16 mouse cellular contexts compared by ENCODE assay signal in the genomic region with DNA sequence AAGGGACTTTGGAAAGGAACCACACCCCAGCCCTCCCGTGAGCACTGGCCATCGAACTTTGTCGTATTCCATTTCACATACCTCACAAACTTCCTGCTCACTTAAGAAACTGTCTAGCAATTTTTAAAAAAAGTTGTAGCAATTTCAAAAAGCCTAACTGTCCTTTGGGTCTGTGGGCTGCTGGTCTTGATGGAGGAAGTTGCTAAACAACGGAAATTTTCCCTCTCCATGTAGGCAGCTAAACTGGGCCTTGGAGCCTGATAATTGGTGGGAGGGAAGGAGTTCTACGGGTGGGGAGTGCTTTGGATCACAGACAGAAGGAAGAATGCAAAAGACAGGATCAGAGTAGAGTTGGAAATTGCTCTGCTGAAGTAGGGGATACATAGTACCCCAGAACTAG.
"Had no signal": no experiment of that assay in that cellular context is flagged by ENCODE, and none has a peak within 500 bp of the region (broad histone marks: within the 10 kb centered on the region; RNA-seq: fewer than 3 reads in every experiment).

No protein-coding gene starts in this region.

- ATAC-seq: liver, embryonic 12.5 days; liver, postnatal 0 days; lung, postnatal 0 days; midbrain, embryonic 13.5 days; midbrain, embryonic 15.5 days; midbrain, embryonic 16.5 days had no signal

- DNase-seq: left cerebral cortex, postnatal 4 days; liver; liver, embryonic 13.5 days; liver, postnatal 0 days; lung, adult 18-20 months; lung, adult 2 months; lung, embryonic 14.5 days; lung, postnatal 10 days; lung, postnatal 14 days; lung, postnatal 36 days; midbrain, embryonic 14.5 days had no signal
